Mouse (Mus musculus): ENCODE measurements around the gene Cox19. TPM values are rescaled to one million over a fixed set of nuclear protein-coding genes. Genes with fewer than 3 reads are reported as not detected.

Cox19 gene
- polyA plus RNA-seq (2012), result 5.5 and 10.5 TPM in 2 replicates

GRCm38 (mm10) chr5:139351134-139351533, at the start of gene Cox19:
Cox19 (minus strand) TSS chr5:139351418.
- TF ChIP-seq GATA1 (IDR thresholded peaks at IDR 0.05; ENCODE audit: low read length) (no peak), TAL1 (IDR thresholded peaks at IDR 0.05; ENCODE audit: low read length) (no peak)
- Histone ChIP-seq H3K4me1 (ENCODE audit: control insufficient read depth) (peaks cover 78% of the 10 kb centered on the region), H3K9me3 (ENCODE audit: control insufficient read depth, low read length) (no peaks in the 10 kb centered on the region), H3K27me3 (ENCODE audit: control insufficient read depth) (no peaks in the 10 kb centered on the region), H3K36me3 (ENCODE audit: control insufficient read depth) (no peaks in the 10 kb centered on the region), H3K4me3 (replicated peaks) (no peak within 1 kb of the TSS)

DNA sequence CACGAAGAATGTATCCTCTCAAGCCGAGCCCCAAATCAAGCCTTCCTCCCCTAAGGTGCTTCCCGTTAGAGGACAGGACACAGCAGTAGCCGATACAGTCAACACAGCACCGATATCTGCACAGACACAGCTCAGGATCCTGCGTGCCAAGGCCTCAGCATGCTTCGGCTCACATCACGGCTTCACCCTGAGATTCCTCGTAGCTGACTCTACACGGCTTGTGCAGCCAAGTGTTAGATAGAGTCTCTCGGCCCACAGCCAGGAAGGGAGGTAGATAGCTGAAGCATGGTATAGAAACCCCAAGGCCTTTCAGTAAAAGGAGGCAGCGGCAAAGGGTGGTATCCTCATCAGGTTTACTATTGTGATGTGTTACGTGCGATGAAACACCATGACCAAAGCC, 48.8 kb upstream of the Cox19 start:
- TF ChIP-seq GATA1 (IDR thresholded peaks at IDR 0.05; ENCODE audit: low read length), result no peak
- TF ChIP-seq TAL1 (IDR thresholded peaks at IDR 0.05; ENCODE audit: low read length), result no peak
- Histone ChIP-seq H3K27me3 (ENCODE audit: control insufficient read depth) (no peaks in the 10 kb centered on the region), H3K4me1 (ENCODE audit: control insufficient read depth) (peaks cover 55% of the 10 kb centered on the region), H3K4me3 (replicated peaks) (no peak overlapping the region), H3K36me3 (ENCODE audit: control insufficient read depth) (peaks cover 26% of the 10 kb centered on the region), H3K9me3 (ENCODE audit: control insufficient read depth, low read length) (no peaks in the 10 kb centered on the region)

DNA sequence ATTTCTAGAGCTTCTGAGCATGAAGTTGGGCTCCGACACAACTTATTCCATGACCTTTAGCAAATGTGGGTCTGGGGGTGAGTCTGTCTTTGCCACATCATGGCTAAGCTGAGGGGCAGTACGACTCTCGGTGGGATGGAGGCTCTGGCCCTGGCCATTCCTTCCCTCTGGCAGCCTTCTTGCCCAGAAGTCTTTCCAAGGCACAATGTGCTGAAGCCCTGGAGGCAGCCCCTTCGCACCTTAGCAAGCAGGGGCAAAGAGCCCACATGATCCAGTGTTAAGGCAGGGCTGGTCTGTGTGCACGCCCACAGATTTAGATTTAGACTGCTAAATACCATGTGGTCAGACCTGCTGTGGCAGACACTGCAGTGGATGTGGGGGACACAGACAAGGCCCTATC, 47.6 kb upstream of the Cox19 start:
- Histone ChIP-seq H3K9me3 (ENCODE audit: control insufficient read depth, low read length) (no peaks in the 10 kb centered on the region), H3K4me3 (replicated peaks) (no peak overlapping the region), H3K27me3 (ENCODE audit: control insufficient read depth) (no peaks in the 10 kb centered on the region), H3K36me3 (ENCODE audit: control insufficient read depth) (peaks cover 38% of the 10 kb centered on the region), H3K4me1 (ENCODE audit: control insufficient read depth) (peaks cover 55% of the 10 kb centered on the region)
- TF ChIP-seq TAL1 (IDR thresholded peaks at IDR 0.05; ENCODE audit: low read length), result no peak
- no peak for TF ChIP-seq GATA1 (IDR thresholded peaks at IDR 0.05; ENCODE audit: low read length)

DNA sequence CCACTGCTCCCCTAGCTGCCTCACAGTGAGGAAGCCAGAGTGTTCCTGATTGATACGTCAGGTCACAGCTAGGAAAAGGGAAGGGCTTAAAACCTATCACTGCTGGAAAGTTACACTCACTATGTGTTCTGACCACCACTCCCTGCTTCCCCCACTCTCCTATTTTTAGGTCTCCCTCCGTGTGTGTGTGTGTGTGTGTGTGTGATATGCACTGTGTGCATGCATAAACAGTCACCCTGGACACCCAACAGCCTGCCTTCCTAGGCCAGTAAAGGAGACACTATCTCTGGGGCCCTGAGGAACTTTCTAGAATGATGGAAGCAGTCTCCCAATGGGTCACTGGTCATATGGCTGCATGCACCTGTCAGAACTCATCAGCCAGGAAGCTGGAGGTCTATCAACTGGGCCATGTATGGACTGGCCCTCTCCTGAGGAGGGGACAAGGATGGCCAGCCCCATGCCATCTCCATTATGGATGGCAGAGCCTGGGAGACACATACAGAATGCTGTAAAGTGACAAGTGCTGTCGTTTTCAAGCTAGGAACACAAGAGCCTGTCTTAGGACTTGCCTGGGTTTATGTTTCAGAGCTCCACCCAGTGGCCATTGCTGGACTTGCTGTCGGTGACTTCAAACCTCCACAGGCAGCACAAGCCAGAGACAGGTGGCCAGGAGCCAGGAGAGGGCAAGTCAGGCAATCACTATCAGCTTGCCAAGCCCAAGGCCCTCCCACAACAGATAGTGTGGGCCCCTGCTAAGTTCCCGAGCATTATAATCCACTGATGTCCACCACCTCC, 46.9 kb upstream of the Cox19 start:
- H3K36me3 ChIP-seq (ENCODE audit: control insufficient read depth), result peaks cover 45% of the 10 kb centered on the region
- H3K27me3 ChIP-seq (ENCODE audit: control insufficient read depth), result no peaks in the 10 kb centered on the region; the same call in 1 of the 2 replicates
- no peak for TF ChIP-seq TAL1 (IDR thresholded peaks at IDR 0.05; ENCODE audit: low read length)
- no peak for TF ChIP-seq GATA1 (IDR thresholded peaks at IDR 0.05; ENCODE audit: low read length)
- no peaks in the 10 kb centered on the region for H3K9me3 ChIP-seq (ENCODE audit: control insufficient read depth, low read length)
- H3K4me1 ChIP-seq (ENCODE audit: control insufficient read depth), result peaks cover 58% of the 10 kb centered on the region
- no peak overlapping the region for H3K4me3 ChIP-seq (replicated peaks)

DNA sequence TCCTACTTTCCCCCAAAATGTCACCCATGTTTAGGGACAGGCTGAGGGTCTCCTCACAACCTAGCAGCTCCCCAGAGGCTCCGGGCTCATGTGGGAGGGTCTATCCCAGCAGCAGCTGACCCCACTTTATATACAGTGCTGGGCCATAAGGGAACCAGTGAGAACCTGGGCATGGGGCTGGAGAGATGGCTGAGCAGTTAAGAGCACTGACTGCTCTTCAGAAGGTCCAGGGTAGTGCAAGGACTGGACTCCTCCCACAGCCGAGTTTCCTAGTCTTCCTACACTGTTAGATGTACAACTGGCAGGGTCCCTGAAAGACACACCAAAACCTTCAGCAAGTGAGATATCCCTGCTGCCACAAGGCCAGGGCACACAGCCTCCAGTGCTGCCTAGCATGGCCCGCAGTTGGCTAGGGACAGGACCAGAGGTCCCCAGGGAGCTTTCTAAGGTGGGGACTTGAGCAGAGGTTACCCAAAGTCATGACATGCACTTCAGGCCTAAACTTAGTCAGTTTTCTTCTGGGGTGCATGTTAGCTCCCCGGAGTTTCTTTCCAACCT, 46.2 kb upstream of the Cox19 start:
- H3K4me1 ChIP-seq (ENCODE audit: control insufficient read depth), result peaks cover 65% of the 10 kb centered on the region
- H3K27me3 ChIP-seq (ENCODE audit: control insufficient read depth), result no peaks in the 10 kb centered on the region; the same call in 1 of the 2 replicates
- TF ChIP-seq TAL1 (IDR thresholded peaks at IDR 0.05; ENCODE audit: low read length), result no peak
- TF ChIP-seq GATA1 (IDR thresholded peaks at IDR 0.05; ENCODE audit: low read length), result no peak
- no peak overlapping the region for H3K4me3 ChIP-seq (replicated peaks)
- H3K9me3 ChIP-seq (ENCODE audit: control insufficient read depth, low read length), result no peaks in the 10 kb centered on the region
- H3K36me3 ChIP-seq (ENCODE audit: control insufficient read depth), result peaks cover 52% of the 10 kb centered on the region

DNA sequence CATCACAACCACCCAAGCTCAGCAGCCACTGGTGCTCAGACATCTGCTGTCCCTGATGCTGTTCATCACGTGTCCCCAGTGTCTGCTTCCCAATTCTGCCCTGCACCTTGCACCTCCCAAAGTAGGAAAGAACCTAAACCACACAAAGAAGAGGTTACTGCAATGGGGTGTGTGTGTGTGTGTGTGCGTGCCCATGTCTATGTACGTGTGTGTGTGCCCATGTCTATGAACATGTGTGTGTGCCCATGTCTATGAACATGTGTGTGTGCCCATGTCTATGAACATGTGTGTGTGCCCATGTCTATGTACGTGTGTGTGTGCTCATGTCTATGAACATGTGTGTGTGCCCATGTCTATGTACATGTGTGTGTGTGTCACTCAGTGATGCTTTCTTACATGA, 44.3 kb upstream of the Cox19 start:
- Histone ChIP-seq H3K9me3 (ENCODE audit: control insufficient read depth, low read length) (no peaks in the 10 kb centered on the region), H3K4me3 (replicated peaks) (no peak overlapping the region), H3K4me1 (ENCODE audit: control insufficient read depth) (peaks cover 82% of the 10 kb centered on the region), H3K36me3 (ENCODE audit: control insufficient read depth) (peaks cover 71% of the 10 kb centered on the region), H3K27me3 (ENCODE audit: control insufficient read depth) (no peaks in the 10 kb centered on the region; the same call in 1 of the 2 replicates)
- no peak for TF ChIP-seq GATA1 (IDR thresholded peaks at IDR 0.05; ENCODE audit: low read length)
- no peak for TF ChIP-seq TAL1 (IDR thresholded peaks at IDR 0.05; ENCODE audit: low read length)

GRCm38 (mm10) chr5:139394399-139394798, 43.2 kb upstream of the Cox19 start:
- H3K36me3 ChIP-seq (ENCODE audit: control insufficient read depth), result peaks cover 80% of the 10 kb centered on the region
- peak overlapping the region; percentile 39 for H3K4me3 ChIP-seq (replicated peaks)

GRCm38 (mm10) chr5:139393197-139393588, 42.0 kb upstream of the Cox19 start:
- Histone ChIP-seq H3K36me3 (ENCODE audit: control insufficient read depth) (peaks cover 91% of the 10 kb centered on the region), H3K9me3 (ENCODE audit: control insufficient read depth, low read length) (no peaks in the 10 kb centered on the region), H3K4me1 (ENCODE audit: control insufficient read depth) (peaks cover 93% of the 10 kb centered on the region), H3K4me3 (replicated peaks) (peak overlapping the region; percentile 77), H3K27me3 (ENCODE audit: control insufficient read depth) (no peaks in the 10 kb centered on the region; the same call in 1 of the 2 replicates)
- no peak for TF ChIP-seq GATA1 (IDR thresholded peaks at IDR 0.05; ENCODE audit: low read length)
- TF ChIP-seq TAL1 (IDR thresholded peaks at IDR 0.05; ENCODE audit: low read length), result no peak

More at GRCm38 (mm10) chr5:139394399-139394798, 43.2 kb upstream of the Cox19 start:
- Histone ChIP-seq H3K4me1 (ENCODE audit: control insufficient read depth) (peaks cover 90% of the 10 kb centered on the region), H3K9me3 (ENCODE audit: control insufficient read depth, low read length) (no peaks in the 10 kb centered on the region), H3K27me3 (ENCODE audit: control insufficient read depth) (no peaks in the 10 kb centered on the region; the same call in 1 of the 2 replicates)
- no peak for TF ChIP-seq GATA1 (IDR thresholded peaks at IDR 0.05; ENCODE audit: low read length)
- no peak for TF ChIP-seq TAL1 (IDR thresholded peaks at IDR 0.05; ENCODE audit: low read length)
